Mouse (Mus musculus) ovary, postnatal 10 days (tissue): ENCODE results near the gene Wdr31.

Experiments used
- DNase-seq: peaks from one replicate; pipeline ENCODE4 v3.0.0; 2022; ENCODE audit warnings: low spot score

Gene Wdr31

DNA sequence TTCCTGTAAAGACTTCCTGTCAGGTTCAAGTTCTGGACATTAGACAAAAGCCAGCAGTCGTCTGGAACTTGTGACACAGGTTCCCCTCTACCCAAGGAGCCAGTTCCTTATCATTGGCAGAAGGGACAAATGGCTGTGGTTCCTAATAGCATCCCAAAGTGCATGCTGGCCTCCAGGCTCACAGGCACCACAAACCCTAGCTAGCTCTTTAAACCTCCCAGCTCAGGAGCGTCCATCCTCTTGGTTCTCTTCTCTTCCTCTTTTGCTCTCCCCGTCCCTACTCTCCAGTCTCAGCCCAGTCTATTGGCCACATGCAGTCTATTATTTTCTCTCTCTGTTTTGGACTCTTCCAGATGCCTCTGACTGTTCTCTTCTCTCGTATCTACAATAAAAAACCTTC, 30.9 kb downstream of the Wdr31 start:
- no peak for DNase-seq

DNA sequence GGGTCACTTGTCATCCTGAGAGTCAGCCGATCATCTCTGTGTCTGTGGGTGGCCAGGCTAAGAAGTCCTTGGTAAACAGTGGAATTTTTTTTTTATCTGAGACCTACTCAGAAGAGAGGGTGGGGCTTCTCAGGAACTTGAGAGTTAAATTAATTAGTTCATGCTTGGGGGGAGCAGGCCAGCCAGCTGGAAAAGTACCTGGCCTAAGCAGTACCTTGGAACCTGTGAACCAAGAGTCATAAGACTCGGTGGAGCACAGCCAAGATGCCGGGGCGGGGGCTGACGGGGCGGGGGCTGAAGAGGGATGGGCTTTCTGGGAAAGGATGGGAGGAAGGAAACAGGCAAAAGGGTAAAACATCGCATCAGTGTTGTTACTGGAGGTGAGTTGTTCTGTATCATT, 32.8 kb downstream of the Wdr31 start:
- no peak for DNase-seq

DNA sequence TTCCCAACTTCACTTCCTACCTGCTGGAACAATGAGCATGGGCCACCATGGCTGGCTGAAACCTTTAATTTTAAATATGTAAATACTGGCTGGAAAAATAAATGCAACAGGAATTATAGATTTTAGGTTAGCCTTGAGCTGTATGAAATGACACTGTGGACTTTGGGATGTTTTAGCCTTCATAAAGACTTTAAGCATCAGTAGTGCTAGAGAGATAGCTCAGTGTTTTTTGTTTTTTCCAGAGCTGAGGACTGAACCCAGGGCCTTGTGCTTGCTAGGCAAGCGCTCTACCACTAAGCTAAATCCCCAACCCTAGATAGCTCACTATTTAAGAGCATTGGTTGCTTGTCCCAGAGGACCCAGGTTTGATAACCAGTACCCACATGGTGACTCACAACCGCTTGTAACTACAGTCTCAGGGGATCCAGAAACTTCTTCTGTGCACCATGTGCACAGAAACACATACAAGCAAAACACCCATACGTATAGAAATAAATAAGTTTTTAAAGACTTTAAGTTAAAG, 33.4 kb downstream of the Wdr31 start:
- DNase-seq, result no peak

DNA sequence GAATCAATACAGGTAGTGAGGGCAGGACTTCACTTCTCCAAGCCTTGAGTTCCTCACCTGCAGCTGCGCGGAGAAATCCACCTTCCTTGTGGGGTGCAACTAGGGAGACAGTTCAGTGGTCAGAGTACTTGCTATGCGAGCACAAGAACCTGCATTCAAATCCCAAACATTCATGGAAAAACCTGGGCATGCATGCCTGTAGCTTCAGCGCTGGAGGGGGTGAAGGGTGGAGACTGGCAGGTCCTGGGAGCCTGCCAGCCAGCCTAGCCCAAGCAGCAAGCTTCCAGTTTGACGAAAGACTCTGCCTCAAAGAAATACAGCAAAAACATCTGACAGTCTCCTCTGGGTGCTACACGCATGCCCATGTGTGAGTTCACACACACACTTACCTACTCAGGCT, 35.6 kb downstream of the Wdr31 start, which contains the start of gene Rnf183:
Gene Rnf183, minus strand, starts transcription at position 172 of the 400 bp plus-strand sequence.
- DNase-seq, result no peak

DNA sequence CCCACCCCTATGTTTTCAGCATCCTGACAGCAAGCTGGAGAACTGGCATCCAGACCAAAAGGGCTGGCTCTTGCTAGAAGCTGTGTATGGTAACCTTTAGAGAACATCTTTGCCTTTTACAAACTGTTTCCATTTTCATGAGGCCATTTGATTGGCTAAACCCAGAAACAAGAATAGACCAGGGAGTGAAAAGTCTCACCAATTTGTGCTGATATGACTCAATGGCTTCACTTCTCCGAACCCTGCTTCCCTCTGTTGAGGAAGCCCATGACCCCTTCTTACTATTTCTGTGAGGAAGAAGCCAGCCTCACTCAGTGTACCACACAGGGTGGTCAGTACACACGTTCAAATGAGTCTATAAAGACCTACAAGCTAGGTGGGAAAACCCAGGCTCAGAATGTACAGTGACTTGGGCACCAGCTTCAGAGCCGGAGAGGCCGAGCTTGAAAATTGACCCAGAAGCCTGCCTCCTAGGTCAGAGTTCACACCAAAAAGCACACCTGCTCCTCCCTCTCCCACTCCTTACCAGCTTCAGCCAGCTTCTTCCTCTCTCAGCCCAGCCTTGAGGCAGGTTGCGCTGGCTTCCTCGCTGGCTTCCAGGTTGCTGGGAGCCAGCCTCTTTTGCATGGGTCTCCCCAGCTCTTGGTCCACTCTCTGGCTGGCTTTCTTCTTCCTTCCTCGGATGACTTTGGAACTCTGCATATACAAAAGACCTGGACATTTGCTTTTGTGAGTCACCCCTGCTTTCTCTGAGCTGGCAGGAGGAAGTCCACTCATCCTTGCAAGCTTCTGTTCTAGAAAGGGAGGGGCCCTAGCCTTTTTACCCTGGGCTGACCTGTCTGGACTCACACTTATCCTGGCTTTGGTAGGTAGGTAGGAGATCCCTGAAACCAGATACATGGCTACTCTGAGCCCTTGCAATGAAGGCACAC, 36.5 kb downstream of the Wdr31 start:
- DNase-seq, result no peak

DNA sequence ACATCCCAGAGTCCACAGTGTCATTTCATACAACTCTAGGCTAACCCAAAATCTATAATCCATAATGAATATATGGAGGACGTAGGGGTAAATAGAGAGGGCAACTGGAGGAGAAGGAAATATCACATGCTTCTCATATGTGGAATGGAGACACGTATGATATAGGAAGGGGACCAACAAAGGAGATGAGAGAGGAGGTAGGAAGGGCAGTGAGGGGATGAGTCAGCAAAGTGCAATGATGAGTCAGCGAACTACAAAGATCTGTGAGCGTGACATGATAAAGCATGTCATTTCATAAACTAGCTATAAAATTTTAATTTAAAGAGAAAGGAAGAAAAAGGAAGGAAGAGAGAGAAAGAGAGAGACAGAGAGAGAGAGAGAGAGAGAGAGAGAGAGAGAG, 39.2 kb downstream of the Wdr31 start:
- DNase-seq, result no peak

DNA sequence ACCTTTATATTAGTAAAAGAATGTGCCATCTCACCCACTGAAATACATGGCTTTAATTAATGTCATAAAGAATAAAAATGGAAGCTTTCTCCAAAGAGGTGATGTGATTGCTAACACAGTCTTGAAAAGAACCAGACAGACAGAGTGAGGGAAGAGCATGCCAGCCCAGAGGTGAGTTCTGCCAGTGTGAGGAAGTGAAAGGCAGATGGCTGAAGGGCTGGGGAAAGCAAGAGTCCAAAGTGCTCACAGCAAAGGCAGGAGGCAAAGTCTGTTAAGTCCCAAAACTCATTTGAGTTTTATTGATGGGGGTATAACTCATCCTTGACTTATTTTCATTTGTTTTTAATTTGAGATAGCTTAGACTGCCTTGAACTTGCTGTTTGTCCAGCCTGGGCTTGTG, 40.0 kb downstream of the Wdr31 start:
- DNase-seq, result no peak

DNA sequence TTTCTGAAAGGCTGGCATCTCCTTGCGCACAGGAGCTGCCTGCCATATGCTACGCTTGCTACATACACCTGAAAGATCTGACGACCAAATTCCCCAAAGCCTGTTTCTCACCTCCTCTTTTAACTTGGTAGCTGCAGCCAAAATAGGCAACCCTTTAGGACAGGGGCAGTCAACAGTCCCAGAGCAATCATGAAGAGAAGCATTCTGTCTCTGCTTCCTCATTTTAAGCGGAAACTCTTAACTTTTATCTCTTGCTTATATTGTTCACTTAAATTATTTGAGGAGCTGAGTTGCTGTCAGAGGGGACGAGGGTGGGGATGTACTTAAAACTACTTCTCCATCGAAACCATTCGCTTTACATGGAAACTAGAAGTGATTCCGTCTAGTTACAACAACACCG, 41.1 kb downstream of the Wdr31 start:
- no peak for DNase-seq

DNA sequence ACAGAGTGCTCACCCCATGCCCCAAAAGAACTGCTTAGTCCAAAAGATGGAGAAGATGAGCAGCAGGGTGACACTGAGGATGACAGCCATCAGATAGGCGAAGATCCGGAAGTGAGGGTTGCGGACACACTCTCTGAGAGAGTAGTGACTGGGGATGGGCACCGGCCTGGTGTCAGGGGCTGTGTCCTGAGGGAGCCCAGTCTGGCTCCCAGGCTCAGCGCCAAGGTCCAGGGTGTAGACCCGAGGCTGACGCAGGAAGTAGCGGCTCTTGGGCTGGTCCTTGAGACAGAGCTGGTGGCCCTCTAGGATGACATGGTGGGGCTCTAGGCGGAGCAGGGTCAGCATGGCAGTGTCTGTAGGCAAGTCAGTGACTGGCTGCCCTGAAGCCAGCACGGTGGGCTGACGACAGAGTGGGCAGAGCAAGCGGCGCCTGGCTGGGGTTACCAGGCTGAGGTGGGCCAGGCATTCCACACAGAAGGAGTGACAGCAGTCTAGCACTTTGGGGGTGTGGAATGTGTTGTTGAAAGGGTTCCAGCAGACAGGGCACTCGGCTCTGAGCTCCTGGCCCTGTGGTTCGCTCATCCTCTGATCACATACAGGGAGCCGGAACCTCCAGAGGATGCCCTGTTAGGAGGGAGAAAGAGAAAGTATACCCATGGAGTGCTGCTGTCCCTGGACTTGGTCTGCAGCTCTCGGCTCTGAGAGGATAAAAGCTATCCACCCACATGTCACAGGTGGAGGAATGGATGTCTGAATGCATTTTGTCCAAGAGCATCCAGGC, 42.5 kb downstream of the Wdr31 start:
- no peak for DNase-seq

DNA sequence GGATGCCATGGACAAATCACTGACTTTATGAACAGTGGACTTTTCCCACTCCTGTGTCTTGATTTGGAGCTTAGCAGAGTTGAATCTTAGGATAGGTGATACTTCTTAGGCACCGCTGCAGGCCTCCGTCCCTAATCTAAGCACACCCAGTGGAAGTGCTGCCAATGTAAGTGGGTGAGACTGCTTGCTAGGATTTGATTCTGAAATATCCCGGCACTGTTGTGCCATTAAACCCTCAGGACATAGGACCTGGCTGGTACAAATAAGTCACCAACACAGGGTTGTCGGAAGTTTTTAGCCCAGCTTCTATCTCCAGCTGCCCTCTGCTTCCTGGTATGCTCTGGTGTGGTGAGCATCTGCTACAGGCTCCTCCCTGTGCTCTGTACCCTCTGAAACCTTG, 44.8 kb downstream of the Wdr31 start:
- DNase-seq, result no peak

DNA sequence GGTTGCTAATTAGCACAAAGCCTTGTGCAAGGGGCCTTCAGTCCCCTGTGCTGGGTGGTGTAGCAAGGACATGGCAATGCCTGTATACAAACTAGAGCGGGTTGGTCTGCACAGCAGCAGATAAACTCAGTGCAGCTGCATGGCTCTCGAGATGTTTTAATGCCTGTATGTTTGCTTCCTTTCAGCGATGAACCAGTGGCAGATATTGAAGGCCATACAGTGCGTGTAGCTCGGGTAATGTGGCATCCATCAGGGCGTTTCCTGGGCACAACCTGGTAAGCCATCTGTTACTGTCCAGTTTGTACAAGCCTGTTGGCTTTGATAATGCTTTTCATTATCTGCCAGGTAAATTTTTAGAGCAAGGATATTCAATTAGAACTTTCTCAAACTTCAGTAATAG, 51.6 kb downstream of the Wdr31 start:
- no peak for DNase-seq

DNA sequence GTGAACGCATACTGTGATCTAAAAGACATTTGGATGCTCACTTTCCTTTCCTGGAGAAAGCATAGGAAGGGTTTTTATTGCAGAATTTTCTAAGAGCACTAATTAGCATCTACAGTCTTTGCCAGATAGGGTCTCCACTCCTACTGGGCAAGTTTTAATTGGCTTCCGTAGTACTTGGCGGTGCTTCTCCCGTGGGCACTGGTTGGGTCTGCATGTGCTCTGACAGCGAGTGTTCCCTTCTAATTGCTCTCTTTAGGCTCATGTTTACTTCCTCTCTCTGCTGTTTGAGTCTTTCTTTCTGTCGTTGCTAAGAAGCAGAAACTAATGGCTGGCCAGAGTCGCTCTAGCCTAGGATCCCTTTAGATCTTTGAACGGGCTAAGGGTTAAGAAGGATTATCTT, 52.2 kb downstream of the Wdr31 start:
- no peak for DNase-seq

DNA sequence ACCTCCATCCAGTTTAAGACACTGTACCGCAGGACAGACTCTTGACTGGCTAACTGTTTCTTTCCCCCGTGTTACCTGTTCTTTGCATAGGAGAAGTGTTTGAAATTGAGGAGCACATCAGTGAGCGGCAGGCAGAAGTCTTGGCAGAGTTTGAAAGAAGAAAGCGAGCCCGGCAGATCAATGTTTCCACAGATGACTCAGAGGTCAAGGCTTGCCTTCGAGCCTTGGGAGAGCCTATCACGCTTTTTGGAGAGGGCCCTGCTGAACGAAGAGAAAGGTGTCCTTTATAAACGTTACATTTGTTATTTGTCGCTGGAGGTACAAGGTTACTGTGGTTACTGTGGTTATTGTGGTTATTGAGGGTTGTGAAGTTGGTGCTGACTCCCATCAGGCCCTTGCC, 59.1 kb downstream of the Wdr31 start:
- no peak for DNase-seq

DNA sequence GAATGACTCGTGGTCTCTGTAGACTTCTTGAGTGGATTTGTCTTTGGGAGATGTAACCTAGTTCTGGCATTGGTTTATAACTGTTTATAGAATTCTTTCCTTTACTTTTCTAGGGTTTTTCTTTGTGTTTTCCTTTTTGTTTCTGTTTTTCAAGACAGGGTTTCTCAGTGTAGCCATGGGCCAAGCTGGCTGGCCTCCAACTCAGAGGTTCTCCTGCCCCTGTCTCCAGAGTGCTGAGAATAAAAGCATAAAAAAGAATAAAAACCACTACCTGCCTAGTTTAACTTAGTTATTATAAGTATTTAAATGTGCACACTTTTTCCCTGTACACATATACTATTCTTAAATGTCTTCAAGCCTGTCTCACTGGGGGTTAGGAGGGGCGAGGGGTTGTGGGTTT, 60.4 kb downstream of the Wdr31 start:
- no peak for DNase-seq

DNA sequence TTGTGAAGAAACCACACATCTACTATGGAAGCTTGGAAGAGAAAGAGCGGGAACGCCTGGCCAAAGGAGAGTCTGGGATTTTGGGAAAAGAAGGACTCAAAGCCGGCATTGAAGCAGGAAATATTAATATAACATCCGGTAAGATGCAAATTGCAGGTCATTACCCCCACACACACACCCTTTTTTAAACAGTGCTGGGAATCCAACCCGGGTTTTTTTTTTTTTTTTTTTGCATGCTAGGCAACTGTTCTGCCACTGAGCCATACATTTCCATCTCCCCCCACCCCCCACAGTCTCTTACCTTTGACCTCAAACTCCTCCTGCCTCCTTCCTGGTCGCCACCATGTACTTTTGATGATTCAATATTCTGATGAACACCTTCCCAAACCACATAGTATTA, 61.1 kb downstream of the Wdr31 start:
- no peak for DNase-seq

DNA sequence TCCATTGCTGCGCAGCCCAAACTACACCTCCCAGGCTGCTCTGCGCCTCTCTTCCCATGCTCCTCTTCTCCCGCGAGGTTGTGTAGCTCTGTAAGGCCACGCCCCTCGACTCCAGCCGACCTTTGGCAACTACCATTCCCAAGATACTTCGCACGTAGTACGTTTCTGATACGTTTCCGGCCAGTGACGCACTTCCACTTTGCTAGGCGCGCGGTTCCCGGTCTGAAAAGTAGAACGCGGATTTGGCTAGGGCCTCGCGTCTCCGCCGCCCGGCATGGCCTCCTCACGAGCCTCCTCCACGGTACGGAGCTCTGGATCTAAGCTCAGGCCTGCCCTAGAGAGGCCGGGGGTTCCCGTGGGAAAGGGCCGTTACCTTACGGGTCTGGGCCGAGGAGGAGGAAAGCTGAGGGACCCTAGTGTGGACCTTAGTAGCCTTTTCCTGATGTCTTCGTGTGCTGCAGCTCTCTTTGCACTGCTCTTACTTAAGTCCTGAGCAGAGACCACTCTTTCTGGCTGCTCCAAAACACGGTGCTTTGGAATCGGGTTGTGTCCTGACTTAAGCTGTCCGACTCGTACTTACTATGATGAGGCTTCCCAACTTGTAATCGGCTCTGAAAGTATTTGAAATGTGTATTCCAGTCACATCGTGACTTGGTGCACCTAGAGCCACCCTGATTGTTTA, 62.0 kb downstream of the Wdr31 start, which contains the start of the genes Cdc26 and Prpf4:
Gene Cdc26, minus strand, starts transcription at position 42 of the 682 bp plus-strand sequence.
Gene Prpf4, plus strand, starts transcription at position 197 of the 682 bp plus-strand sequence.
- DNase-seq, result peak; percentile 79

DNA sequence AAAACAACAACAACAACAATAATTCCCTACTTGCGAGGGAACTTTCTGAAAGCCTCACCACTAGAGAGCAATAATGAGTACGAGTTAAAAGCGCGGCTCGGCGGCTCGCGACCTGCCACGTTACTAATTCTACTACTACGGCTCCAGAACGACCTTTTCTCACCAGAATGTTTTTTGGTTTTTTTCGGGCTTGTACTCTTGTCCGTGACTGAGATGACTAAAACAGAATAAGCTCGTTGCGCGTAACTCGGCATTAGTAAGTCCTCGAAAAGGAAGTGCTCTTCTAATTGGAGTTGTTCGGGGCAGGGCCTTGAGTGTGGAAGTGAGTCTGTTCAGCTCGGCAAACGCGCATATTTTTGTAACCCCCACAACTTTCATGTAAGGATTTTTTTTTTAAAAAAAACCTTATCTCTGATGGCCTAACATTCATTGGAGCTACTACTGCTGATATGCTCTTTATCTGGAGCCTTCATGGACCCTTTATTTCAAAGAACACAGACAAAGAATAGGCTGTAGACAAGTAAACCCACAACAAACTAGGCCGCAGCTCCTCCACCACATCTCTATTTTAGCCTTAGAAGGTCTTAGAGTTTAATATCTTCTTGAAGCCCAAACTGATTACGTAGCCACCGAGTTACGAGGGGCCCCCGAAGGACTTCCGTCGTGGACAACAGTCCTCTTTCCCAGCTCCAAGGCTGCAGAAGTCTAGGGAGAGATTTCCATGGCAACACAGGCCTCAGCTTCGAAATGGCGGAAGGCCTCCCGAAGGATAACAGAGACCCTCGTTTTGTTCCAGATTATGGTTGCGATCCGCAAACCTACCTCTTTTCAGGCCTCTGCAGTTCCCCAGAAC, 62.7 kb downstream of the Wdr31 start:
- DNase-seq, result peak; percentile 24

DNA sequence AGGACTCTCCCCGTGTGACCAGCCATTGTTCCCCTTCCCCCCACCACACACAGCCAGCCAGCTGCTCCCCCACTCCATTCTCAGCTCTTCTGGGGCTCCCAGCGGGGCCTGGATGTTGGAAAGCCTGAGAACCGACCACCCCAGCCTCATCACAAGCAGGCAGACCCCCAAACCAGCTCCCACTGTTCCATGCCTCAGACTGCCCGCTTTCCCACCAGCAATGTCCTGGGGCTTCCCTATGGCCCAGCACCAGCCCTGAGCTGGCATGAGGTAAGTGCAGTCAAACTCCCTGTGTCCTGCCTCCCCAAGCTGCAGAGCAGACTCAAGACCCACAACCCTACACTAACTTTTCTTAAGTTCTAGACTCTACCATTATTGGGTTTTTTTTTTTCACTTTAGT, 64.6 kb downstream of the Wdr31 start:
- no peak for DNase-seq

DNA sequence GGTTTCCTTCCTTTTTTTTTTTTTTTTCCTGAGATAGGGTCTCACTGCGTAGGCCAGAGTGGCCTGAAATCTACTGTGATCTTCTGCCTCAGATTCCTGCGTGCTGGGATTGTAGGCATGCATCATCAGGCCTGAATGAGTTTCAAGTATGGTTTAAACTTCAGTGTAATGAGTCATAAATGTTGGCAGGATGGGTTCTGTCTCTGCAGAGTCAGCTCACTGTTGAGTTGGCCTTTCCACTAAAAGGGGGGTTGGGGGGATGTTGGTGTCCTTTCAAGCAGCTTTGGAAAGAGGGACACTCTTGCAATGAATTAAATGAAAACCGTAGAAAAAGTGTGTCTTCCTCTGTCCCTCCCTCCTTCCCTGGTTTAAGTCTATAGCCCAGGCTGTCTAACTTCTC, 71.7 kb downstream of the Wdr31 start:
- no peak for DNase-seq
